Mouse (Mus musculus) MEL (cell line): ENCODE measurements at regions not wholly inside any gene's neighbourhood (a gene's known extent, or its start where the extent isn't known, plus 50 kb on each side); places are given as distances from the start of the nearest gene placed in this dataset.

Source experiments
- CHD2 ChIP-seq: IDR thresholded peaks from 2 replicates; pipeline ENCODE4 v1.6.1; 2011; ENCODE audit warnings: low read length, improper control_type of control experiment
- CTCF ChIP-seq, 3 experiments: IDR thresholded peaks in 2 of 3; conservative IDR thresholded peaks in 1 of 3; 2 replicates each; pipeline ENCODE4 v1.5.1; 2011 to 2012; ENCODE audit warnings: low read length in 3 of 3, low read depth in 2 of 3, mild to moderate bottlenecking in 2 of 3, improper control_type of control experiment in 1 of 3, inconsistent platforms in 1 of 3, mixed read lengths in 1 of 3, moderate library complexity in 1 of 3; ENCODE audit not compliant: control insufficient read depth in 1 of 3, insufficient read depth in 1 of 3, poor library complexity in 1 of 3, severe bottlenecking in 1 of 3
- E2F4 ChIP-seq: IDR thresholded peaks from 2 replicates; pipeline ENCODE4 v1.6.1; 2011; ENCODE audit warnings: low read depth, low read length, improper control_type of control experiment, borderline replicate concordance
- EP300 ChIP-seq, 2 experiments: IDR thresholded peaks; 2 replicates each; pipeline ENCODE4 v1.6.1; 2011; ENCODE audit warnings: improper control_type of control experiment in 2 of 2, low read length in 2 of 2, low read depth in 1 of 2, mild to moderate bottlenecking in 1 of 2
- ETS1 ChIP-seq: IDR thresholded peaks from 2 replicates; pipeline ENCODE4 v1.6.1; 2012; ENCODE audit warnings: low read depth, mild to moderate bottlenecking, inconsistent platforms, low read length, improper control_type of control experiment, moderate library complexity
- GATA1 ChIP-seq: IDR thresholded peaks from 2 replicates; pipeline ENCODE4 v1.6.1; 2011; ENCODE audit warnings: low read depth, low read length, improper control_type of control experiment
- JUND ChIP-seq: IDR thresholded peaks from 2 replicates; pipeline ENCODE4 v1.6.1; 2011; ENCODE audit warnings: low read depth, mild to moderate bottlenecking, improper control_type of control experiment, low read length
- MAX ChIP-seq: IDR thresholded peaks from 2 replicates; pipeline ENCODE4 v1.6.1; 2011; ENCODE audit warnings: low read length, improper control_type of control experiment
- NELFE ChIP-seq: IDR thresholded peaks from 2 replicates; pipeline ENCODE4 v1.6.1; 2011; ENCODE audit warnings: low read depth, low read length, improper control_type of control experiment
- POLR2A ChIP-seq, 2 experiments: IDR thresholded peaks; 2 replicates each; pipeline ENCODE4 v1.6.1; 2011 to 2012; ENCODE audit warnings: low read length in 2 of 2, mild to moderate bottlenecking in 2 of 2, control low read depth in 1 of 2, improper control_type of control experiment in 1 of 2, low read depth in 1 of 2, moderate library complexity in 1 of 2; ENCODE audit not compliant: control insufficient read depth in 1 of 2, insufficient read depth in 1 of 2, poor library complexity in 1 of 2
- POLR2AphosphoS2 ChIP-seq: IDR thresholded peaks from 2 replicates; pipeline ENCODE4 v1.6.1; 2011; ENCODE audit warnings: low read length, improper control_type of control experiment
- TAL1 ChIP-seq: IDR thresholded peaks from 2 replicates; pipeline ENCODE4 v1.6.1; 2012; ENCODE audit warnings: mild to moderate bottlenecking, inconsistent platforms, low read length, moderate library complexity, mixed read lengths

GRCm38 (mm10) chr7:37140191-37140590 lies 442.3 kb downstream of the Tshz3 start:
- TF ChIP-seq POLR2A (IDR thresholded peaks at IDR 0.05; ENCODE audit: control insufficient read depth in 1 of 2, insufficient read depth in 1 of 2, low read depth in 1 of 2, low read length in 2 of 2, poor library complexity in 1 of 2) (no peak), CTCF (IDR thresholded peaks at IDR 0.05 in 2 of 3, conservative IDR thresholded peaks at IDR 0.05 in 1 of 3; ENCODE audit: control insufficient read depth in 1 of 3, insufficient read depth in 1 of 3, low read depth in 2 of 3, low read length in 3 of 3, poor library complexity in 1 of 3, severe bottlenecking in 1 of 3) (no peak), E2F4 (no peak), JUND (no peak), ETS1 (no peak), EP300 (IDR thresholded peaks at IDR 0.05; ENCODE audit: low read depth in 1 of 2, low read length in 2 of 2) (no peak), CHD2 (no peak), MAX (no peak), NELFE (no peak), GATA1 (no peak), POLR2AphosphoS2 (no peak), TAL1 (no peak)
